Mouse (Mus musculus) spleen, postnatal 36 days (tissue): Measurements from ENCODE around the gene E130114P18Rik.

Source experiments
- DNase-seq, 2 experiments: peaks; one replicate each; pipeline ENCODE4 v3.0.0; 2022; ENCODE audit warnings: low spot score in 2 of 2, mixed read lengths in 1 of 2

E130114P18Rik gene

GRCm38 (mm10) chr4:97777706-97778176 is at the start of gene E130114P18Rik:
Gene E130114P18Rik (minus strand): TSS chr4:97778078.
- peak; percentile 33 to 34 for DNase-seq

GRCm38 (mm10) chr4:97827115-97827514 is 49.2 kb upstream of the E130114P18Rik start:
- no peak for DNase-seq

GRCm38 (mm10) chr4:97825841-97826240 is 48.0 kb upstream of the E130114P18Rik start:
- DNase-seq = no peak

- no peak for DNase-seq
Observed at GRCm38 (mm10) chr4:97825432-97825831, 47.6 kb upstream of the E130114P18Rik start.

GRCm38 (mm10) chr4:97824451-97824850 is 46.6 kb upstream of the E130114P18Rik start:
- DNase-seq = no peak

- DNase-seq = no peak
Observed at GRCm38 (mm10) chr4:97823512-97823911, 45.6 kb upstream of the E130114P18Rik start.

GRCm38 (mm10) chr4:97821556-97822251 is 43.8 kb upstream of the E130114P18Rik start:
- no peak for DNase-seq

GRCm38 (mm10) chr4:97820474-97821259 is 42.8 kb upstream of the E130114P18Rik start:
- no peak for DNase-seq

- no peak for DNase-seq
Observed at GRCm38 (mm10) chr4:97819101-97819500, 41.2 kb upstream of the E130114P18Rik start.

GRCm38 (mm10) chr4:97818498-97818897 is 40.6 kb upstream of the E130114P18Rik start:
- DNase-seq = no peak

GRCm38 (mm10) chr4:97817741-97818140 is 39.9 kb upstream of the E130114P18Rik start:
- DNase-seq = no peak

GRCm38 (mm10) chr4:97816753-97817152 is 38.9 kb upstream of the E130114P18Rik start:
- no peak for DNase-seq

GRCm38 (mm10) chr4:97816001-97816400 is 38.1 kb upstream of the E130114P18Rik start:
- no peak for DNase-seq

GRCm38 (mm10) chr4:97814515-97814914 is 36.6 kb upstream of the E130114P18Rik start:
- no peak for DNase-seq

GRCm38 (mm10) chr4:97813996-97814395 is 36.1 kb upstream of the E130114P18Rik start:
- DNase-seq = no peak

- no peak for DNase-seq
Observed at GRCm38 (mm10) chr4:97813035-97813434, 35.2 kb upstream of the E130114P18Rik start.

- DNase-seq = peak; percentile 11 to 34
Observed at GRCm38 (mm10) chr4:97810348-97810939, 32.6 kb upstream of the E130114P18Rik start.

GRCm38 (mm10) chr4:97809582-97810295 is 31.9 kb upstream of the E130114P18Rik start:
- no peak for DNase-seq

GRCm38 (mm10) chr4:97808885-97809284 is 31.0 kb upstream of the E130114P18Rik start:
- DNase-seq = no peak

- no peak for DNase-seq
Observed at GRCm38 (mm10) chr4:97806924-97807323, 29.0 kb upstream of the E130114P18Rik start.

GRCm38 (mm10) chr4:97805896-97806808 is 28.3 kb upstream of the E130114P18Rik start:
- no peak for DNase-seq
